Mouse (Mus musculus) right cerebral cortex, postnatal 14 days (tissue): ENCODE results near the gene Pspc1.

Experiments
- DNase-seq: peaks from one replicate; pipeline ENCODE4 v3.0.0; 2022

Gene Pspc1

GRCm38 (mm10) chr14:56695495-56695894 lies 82.6 kb downstream of the Pspc1 start:
- DNase-seq: no peak

DNA sequence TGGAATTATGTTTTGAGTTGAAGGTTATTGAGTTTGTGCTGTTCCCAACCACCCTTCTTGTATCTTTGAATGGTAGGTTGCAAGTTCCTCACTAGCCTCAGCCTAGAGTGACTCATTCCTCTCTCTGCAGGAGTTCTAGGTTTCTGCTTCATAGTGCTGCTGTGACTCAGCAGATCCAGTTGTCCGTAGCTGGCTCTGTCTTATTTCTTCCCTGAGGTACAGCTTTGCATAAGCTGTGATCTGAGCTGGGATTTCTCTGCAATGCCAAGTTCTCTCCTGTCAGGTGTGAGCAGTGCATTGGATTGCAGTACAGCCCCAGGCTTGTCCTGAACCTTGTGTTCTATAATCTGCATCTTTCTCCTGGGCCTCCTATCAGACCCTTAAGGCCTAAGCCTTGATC lies 88.3 kb downstream of the Pspc1 start:
- no peak for DNase-seq

GRCm38 (mm10) chr14:56689116-56689515 lies 89.0 kb downstream of the Pspc1 start:
- no peak for DNase-seq

- DNase-seq: no peak
Measured at GRCm38 (mm10) chr14:56685426-56685825, 92.7 kb downstream of the Pspc1 start.
